Mouse (Mus musculus) G1E (cell line): ENCODE data around the gene Zfp874a.

ENCODE experiments used
- CTCF ChIP-seq: IDR thresholded peaks from 2 replicates; pipeline ENCODE4 v1.5.1; 2012; ENCODE audit warnings: low read depth, low read length, inconsistent platforms, mixed read lengths
- GATA1 ChIP-seq: IDR thresholded peaks from 2 replicates; pipeline ENCODE4 v1.6.1; 2012; ENCODE audit warnings: borderline replicate concordance, low read length, inconsistent platforms, mixed read lengths
- POLR2AphosphoS5 ChIP-seq: IDR thresholded peaks from 2 replicates; pipeline ENCODE4 v1.6.1; 2012; ENCODE audit warnings: low read depth, low read length, inconsistent platforms; ENCODE audit not compliant: insufficient replicate concordance
- TAL1 ChIP-seq: conservative IDR thresholded peaks from 2 replicates; pipeline ENCODE4 v1.6.1; 2012; ENCODE audit warnings: low read depth, low read length, inconsistent platforms, mixed read lengths

- TF ChIP-seq CTCF (no peak), GATA1 (no peak), POLR2AphosphoS5 (no peak), TAL1 (no peak)
Observed at GRCm38 (mm10) chr13:67481528-67481927, 30.1 kb upstream of the Zfp874a start.
